Mouse (Mus musculus) cerebellum, postnatal 36 days (tissue): ENCODE data around the gene Afm.
A peak's percentile ranks its signal among the peaks of the same experiment; 100 is the strongest.

ENCODE experiments used
- DNase-seq, 2 experiments: peaks; one replicate each; pipeline ENCODE4 v3.0.0; 2021 to 2022; ENCODE audit warnings: mixed read lengths in 2 of 2

Afm gene

GRCm38 (mm10) chr5:90518356-90519100, at the start of gene Afm:
Gene Afm (plus strand): TSS chr5:90518932.
- no peak for DNase-seq

GRCm38 (mm10) chr5:90470836-90471235, 47.9 kb upstream of the Afm start:
- DNase-seq: no peak

- no peak for DNase-seq
Observed at GRCm38 (mm10) chr5:90473902-90474301, 44.8 kb upstream of the Afm start.

- DNase-seq: no peak
Observed at GRCm38 (mm10) chr5:90474369-90474768, 44.4 kb upstream of the Afm start.

- DNase-seq: no peak
Observed at GRCm38 (mm10) chr5:90476741-90477140, 42.0 kb upstream of the Afm start.

- DNase-seq: no peak
Observed at GRCm38 (mm10) chr5:90477308-90478140, 41.2 kb upstream of the Afm start.

- DNase-seq: no peak
Observed at GRCm38 (mm10) chr5:90478886-90479285, 39.8 kb upstream of the Afm start.

- no peak for DNase-seq
Observed at GRCm38 (mm10) chr5:90485597-90485996, 33.1 kb upstream of the Afm start.

GRCm38 (mm10) chr5:90488323-90488722, 30.4 kb upstream of the Afm start:
- no peak for DNase-seq

GRCm38 (mm10) chr5:90490518-90490917, 28.2 kb upstream of the Afm start, which contains the start of gene Afp:
Gene Afp (plus strand): TSS chr5:90490737.
- DNase-seq: no peak

- no peak for DNase-seq
Observed at GRCm38 (mm10) chr5:90492440-90492839, 26.3 kb upstream of the Afm start.

- DNase-seq: no peak
Observed at GRCm38 (mm10) chr5:90494308-90494707, 24.4 kb upstream of the Afm start.

GRCm38 (mm10) chr5:90499509-90499908, 19.2 kb upstream of the Afm start:
- DNase-seq: no peak

GRCm38 (mm10) chr5:90500714-90501113, 18.0 kb upstream of the Afm start:
- DNase-seq: peak; percentile 77 to 78

- no peak for DNase-seq
Observed at GRCm38 (mm10) chr5:90501752-90502151, 17.0 kb upstream of the Afm start.

- no peak for DNase-seq
Observed at GRCm38 (mm10) chr5:90504742-90505141, 14.0 kb upstream of the Afm start.

- no peak for DNase-seq
Observed at GRCm38 (mm10) chr5:90506507-90506906, 12.2 kb upstream of the Afm start.

- DNase-seq: no peak
Observed at GRCm38 (mm10) chr5:90507411-90507949, 11.3 kb upstream of the Afm start.

- DNase-seq: no peak
Observed at GRCm38 (mm10) chr5:90509828-90510592, 8.7 kb upstream of the Afm start.

GRCm38 (mm10) chr5:90512288-90512955, 6.3 kb upstream of the Afm start:
- DNase-seq: no peak

- no peak for DNase-seq
Observed at GRCm38 (mm10) chr5:90515561-90515960, 3.2 kb upstream of the Afm start.

GRCm38 (mm10) chr5:90551191-90551590, 32.5 kb downstream of the Afm start:
- DNase-seq: no peak
